Mouse (Mus musculus): ENCODE measurements around the gene Aanat. TPM values are rescaled to one million over a fixed set of nuclear protein-coding genes. Genes with fewer than 3 reads are reported as not detected.

The Aanat gene
- total RNA-seq, 2 experiments from 2014 or later = 0.52 to 0.96 TPM

DNA sequence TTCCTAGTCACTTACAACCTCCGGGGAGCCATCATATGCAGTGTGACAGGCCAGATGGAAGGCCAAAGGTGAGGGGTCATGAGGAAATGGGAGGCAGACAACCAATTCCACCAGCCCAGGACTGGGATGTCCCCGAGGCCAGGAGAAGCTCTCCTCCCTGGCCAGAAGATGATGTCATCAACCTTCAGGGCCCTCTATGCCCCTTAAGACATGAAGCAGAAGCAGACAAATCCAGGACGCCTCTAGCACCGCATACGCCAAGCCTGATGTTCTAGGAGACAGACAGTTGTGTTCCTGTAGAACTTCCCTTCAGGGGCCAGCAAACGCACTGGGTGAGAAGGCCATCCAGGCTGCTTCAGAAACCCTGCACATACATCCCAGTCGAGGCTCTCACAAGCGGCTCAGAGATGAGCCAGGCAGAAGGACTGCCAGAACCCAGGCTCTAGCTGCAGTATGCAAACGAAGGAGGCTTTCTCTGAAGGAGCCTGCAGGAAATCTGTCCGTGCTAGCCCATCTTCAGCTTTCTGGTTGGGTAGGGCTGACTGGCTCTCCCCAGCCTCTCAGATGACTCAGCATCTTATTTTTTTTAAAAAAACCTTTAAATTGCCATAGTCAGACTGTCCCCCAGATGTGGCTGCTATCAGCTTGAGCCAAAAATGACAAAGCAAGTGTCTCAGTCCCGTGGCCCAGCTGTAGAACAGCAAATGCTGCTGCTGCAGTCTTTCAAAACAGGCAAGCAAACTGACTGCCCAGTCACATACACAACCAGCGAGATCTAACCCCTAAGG is 13.3 kb upstream of the Aanat start:
- DNase-seq = no peak
- intact Hi-C loops (cut with DNase I) = no loop called here

DNA sequence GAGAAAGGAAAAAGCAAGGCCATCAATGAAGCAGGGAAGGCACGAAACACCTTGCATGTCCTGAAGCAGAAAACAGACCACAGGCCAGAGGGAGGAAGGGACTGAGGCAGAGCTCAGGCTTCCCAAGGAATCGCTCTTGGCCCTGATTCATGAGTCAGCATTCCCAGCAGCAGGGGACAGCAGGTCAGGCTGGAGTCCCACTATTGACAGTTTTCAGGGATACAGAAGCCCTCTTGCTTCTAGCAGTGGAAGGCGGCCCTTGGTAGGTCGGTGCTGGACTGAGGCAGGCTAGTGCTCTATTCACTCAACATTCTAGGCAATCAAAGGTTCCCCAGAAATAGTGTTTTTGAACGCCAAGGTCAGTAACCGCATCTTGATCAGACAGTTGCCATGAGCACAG is 11.7 kb upstream of the Aanat start:
- intact Hi-C loops (cut with DNase I) = no loop called here
- DNase-seq = no peak

DNA sequence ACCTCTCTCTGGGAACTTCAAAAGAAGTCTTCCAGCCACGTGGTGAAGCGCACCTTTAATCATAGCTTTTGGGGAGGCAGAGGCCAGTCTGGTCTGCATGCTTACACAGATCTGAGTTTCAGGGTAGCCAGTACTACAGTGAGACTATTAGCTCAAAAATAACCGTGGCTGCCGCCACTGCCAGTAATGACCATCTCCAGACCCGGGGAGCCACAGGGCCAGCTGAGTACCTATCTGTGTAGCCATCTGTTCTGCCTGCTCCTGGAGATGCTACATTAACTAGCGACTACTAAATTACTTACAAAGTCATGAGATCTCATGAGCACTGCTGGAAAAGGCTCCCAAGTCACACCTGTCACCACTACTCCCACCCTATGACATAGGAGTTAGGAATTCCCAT is 11.2 kb upstream of the Aanat start:
- no peak for DNase-seq
- intact Hi-C loops (cut with DNase I) = no loop called here

DNA sequence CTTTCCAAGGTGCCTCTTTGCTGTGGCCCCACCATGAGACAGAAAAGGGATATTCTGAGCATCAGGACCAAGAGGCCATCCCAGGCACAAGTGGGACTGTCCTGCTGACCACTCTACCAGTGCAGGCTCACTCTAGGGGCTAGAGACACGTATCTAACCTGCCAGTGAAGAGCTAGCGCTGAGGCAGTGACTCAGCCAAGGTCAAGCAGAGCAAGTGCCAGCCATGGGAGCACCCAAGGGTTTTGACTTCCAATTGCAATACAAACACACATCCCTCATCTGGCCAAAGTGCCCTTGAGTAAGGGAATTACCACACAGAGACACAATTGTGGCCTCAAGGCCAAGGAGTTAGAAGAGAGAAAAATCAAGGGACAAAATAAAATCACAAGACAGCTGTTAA is 10.8 kb upstream of the Aanat start:
- intact Hi-C loops (cut with DNase I) = no loop called here
- DNase-seq = no peak

DNA sequence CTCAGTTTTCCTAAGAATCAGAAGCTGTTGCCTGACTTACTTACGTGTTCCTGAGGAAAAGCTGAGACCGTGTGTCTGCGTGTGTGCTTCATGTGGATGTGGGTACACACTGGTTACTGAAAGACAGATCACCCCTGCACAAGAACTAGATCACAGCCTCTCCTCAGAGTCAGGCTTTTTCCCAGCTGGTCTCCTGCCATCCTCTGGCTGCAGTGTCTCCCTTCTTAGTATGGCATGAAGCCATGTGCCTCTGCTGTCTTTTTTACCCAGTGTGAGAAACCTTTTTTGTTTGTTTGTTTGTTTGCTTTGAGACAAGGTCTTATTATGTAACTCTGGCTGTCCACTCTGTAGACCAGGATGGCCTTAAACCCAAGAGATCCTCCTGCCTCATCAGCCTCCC is 7.0 kb upstream of the Aanat start:
- DNase-seq = no peak
- intact Hi-C loops (cut with DNase I) = no loop called here

DNA sequence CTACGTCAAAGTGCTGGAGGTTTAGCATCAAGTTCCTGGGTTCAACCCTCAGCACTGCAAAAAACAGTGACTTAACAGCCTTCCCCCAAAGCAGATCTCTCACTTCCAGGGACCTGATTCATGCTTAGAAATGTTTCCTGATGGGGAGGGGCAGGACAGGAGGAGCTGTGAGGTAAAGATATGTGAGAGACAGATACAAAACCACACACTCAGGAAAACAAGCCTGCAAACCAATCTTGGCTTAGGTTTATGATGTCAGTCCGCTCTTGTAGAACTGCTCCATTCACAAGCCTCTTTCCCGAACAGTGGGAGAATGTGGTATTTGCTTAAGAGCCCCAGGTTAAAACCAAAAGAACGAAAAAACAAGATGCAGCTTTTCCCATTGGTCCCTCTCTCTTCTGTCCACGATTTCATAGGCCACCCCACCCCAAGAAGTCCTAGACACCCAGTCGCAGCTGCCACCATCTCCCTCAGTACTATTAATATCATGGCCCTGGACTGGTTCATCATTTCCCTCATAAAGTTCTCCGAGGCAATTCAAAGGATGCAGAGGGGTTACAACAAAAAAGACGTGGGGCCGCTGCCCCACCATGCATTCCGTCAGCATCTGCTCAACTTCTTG is 6.1 kb upstream of the Aanat start:
- DNase-seq = no peak
- intact Hi-C loops (cut with DNase I) = no loop called here

DNA sequence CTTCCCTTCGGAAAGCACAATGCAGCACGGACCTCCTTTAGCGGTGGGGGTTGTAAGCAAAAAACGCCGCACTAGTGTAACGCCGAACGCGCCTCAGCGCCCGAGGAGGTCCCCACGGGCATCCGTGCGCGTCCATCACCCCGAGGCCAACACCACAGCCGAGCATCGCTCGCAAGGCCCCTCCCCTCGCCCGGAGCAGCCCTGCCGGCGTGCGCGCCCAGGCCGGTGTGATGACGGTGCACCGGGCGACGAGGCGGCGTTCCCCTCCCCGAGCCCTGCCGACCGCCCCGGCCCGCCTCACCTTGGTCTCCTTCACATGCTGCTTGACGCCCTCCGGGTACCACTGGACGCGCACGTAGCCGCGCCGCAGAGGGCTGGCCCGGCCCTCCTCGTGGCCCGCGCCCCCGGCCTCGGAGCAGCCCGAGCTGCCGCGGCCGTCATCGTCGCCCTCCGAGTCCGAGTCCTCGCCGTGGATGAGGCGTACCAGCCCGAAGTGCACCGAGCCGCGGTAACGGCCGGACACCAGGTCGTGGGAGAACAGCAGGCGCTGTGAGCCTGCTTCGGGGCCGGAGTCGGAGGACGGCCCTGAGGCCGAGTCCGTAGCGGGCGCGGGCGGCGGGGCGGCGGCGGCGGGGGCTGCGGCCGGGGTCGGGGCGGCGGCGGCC is 5.4 kb upstream of the Aanat start:
- intact Hi-C loops (cut with DNase I) = no loop called here
- DNase-seq = peak; percentile 43

DNA sequence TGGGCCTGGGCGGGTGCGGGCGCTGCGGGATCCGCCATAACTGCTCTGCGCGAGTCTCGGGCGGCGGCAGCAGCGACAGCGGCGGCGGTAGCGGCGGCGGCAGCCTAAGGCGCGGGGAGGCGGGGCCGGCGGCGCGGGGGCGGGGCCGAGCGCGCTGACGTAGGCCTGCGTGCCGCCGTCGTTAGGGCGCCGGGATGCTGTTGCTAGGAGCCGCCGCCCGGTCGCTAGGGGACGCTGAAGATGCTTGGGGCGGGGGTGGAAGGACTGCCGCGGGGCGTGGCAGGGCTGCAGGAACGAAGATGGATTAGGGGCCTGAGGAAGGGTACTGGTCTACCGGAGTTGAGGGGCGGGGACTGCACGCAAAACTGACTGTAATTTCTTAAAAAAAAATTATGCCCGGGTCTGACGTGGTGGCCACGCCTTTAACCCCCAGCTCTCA is 4.8 kb upstream of the Aanat start, which contains the start of gene Ube2o:
Gene Ube2o (minus strand): TSS at position 72 of the 439 bp plus-strand sequence.
- intact Hi-C loops (cut with DNase I) = no loop called here

DNA sequence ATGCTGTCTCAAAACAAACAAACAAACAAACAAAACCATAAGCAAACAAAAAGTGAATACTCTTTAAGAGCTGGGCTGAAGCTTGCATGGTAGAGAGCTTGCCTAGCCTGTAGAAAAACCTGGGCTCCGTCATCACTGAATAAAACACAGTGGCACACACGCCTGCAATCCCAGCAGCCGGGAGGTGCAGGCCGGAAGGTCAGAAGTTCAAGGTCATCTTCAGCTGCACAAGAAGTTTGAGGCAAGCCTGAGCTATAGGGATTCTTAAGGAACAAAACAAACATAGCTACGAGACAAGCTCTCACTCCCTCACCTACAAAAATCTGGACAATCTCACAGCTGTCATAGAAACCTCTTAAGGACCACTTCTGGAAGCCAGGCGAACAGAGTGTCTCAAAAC is 550 bp upstream of the Aanat start:
- DNase-seq = no peak
- intact Hi-C loops (cut with DNase I) = no loop called here

More for the DNA sequence above, 4.8 kb upstream of the Aanat start, which contains the start of gene Ube2o:
- peak; percentile 89 for DNase-seq

DNA sequence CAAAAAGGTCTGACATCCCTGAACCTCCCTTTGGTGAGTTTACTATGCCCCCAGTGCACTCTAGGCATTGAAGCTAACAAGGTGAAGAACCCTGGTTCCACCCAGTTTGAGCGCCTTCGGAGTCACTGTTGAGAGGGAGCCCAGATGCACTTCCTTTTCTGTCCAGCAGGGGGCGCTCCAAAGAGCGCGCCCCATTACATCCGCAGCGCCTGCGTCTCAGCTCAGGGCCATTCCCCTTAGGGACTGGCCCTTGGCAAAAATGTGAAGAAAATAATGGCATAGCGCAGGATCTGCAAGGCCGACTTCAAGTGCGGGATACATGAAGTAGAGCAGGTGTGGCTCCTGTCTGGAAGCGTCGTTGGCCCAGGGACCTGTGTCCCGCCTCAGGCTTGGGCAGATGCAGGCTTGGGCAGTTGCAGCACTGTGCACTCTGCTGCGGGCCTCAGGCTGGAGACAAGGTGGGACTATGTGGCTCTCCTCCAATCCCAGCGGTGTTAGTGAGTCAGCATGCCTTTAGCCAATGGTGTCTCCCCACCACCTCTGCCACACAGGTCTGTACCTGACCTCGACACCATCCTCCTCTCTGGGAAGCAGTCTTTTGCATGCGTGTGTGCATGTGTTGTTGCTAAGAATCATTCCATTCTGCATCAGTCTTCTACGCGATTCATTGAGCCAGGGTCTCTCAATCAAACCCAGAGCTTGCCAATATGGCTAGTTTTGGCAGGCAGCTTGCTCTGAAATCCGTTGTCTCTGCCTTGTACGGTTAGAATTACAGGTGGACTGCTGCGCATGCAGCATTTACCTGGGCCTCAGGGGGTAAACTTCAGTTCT is 784 bp downstream of the Aanat start:
- intact Hi-C loops (cut with DNase I) = no loop called here
- DNase-seq = peak; percentile 68

DNA sequence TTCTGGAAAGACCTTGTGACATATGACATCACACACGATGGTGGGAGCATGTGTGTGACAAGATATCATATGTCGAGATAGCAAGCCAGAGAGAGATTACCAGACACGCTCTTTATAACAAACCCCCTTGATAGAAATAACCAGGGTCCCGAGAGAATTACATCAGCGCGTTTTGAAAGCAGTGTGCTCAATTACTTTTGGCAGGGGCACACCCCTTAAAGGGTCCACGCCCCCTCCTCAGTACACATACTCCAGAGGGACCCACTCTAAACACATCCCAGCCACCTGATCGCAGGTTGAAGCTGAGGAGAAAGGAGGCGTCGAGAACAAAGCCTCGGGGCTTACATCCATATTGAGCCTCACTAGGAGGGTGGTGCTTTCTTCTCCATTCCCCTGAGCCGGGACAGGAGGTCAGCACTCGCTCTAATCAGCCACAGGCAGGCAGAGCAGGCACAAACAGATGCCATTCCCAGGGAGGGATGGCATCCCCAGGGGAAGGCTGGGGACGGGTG is 2.8 kb downstream of the Aanat start:
- DNase-seq = no peak
- intact Hi-C loops (cut with DNase I) = no loop called here

DNA sequence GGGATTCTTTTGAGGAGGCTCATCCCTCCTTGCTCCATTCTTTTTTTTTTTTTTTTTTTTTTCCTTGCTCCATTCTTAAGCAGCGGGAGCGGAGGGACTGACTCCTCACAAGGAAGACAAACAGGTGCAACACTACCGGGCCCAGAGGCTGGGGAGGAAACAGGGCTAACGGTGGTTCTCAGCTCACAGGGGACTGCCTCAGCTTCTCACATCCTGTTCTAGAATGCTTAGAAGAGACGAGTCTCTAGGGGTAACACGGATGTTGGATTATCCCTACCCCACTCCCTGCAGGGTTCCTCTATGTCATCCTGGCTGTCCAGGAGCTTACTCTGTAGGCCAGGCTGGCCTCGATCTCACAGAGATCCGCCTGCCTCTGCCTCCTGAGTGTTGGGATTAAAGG is 3.3 kb downstream of the Aanat start:
- no peak for DNase-seq
- intact Hi-C loops (cut with DNase I) = no loop called here

DNA sequence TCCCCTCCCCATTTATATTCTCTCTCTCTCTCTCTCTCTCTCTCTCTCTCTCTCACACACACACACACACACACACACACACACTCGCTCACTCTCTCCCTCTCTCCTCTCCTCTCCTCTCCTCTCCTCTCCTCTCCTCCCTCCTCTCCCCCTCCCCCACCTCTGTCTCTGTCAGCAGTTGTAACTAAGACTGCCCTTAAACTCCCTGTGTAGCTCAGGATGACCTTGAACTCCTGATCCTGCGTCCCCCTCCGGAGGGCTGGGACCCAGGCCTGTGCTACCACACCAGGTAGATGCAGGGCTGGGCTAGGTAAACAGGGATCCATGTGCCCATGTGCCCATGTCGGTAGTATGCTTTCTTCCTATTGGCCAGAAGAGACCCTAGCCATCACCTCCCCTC is 5.4 kb downstream of the Aanat start:
- DNase-seq = no peak
- intact Hi-C loops (cut with DNase I) = no loop called here

DNA sequence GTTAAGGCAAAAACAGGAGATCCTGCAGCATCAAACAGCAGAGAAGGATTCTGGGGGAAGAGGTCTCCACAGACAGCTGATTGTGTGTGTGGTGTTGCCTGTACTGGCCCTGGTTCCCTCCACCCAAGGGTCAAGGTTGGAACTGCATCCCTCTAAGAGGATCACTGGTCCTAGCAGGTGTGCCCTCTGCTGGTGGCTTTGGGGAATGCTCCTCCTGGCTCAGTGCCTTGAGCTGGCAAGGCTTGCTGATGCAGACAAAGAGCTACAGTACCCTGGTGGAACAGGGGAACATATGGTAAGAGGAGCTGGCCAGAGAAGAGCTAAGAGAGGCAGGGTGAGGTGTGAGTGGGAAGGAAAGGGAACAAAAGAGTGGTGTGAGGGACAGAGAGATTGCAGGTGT is 6.2 kb downstream of the Aanat start:
- peak; percentile 98 for DNase-seq
- intact Hi-C loops (cut with DNase I) = no loop called here

DNA sequence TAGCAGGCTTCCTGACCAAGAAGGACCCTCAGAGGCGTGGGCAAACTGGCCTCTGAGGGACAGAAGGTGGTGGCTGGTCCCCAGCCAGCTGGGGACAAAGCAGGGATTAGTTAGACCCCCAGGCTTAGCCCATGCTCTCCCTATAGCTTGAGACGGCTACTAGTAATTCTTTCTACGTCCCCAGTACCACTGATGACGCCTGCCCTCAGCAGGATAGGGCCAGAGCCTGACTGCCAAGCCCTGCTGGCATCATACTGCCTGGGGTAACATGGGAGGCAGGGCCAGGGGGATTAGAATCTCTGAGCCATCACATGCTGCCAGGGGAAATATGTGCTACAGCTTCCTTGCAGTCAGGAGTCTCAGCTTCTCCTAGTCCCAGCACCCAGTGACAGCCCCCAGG is 7.1 kb downstream of the Aanat start:
- intact Hi-C loops (cut with DNase I) = no loop called here

DNA sequence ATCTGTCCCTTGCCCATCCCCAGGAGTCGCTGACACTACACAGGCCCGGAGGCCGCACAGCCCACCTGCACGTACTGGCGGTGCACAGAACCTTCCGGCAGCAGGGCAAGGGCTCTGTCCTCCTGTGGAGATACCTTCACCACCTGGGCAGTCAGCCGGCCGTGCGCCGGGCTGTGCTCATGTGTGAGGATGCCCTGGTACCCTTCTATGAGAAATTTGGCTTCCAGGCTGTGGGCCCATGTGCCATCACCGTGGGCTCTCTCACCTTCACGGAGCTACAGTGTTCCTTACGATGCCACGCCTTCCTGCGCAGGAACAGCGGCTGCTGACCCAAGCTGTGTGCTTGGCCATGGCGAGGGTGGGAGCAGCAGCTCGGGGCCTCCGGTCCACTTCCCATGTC is 10.5 kb downstream of the Aanat start:
- intact Hi-C loops (cut with DNase I) = no loop called here
- no peak for DNase-seq

More for the DNA sequence above, 7.1 kb downstream of the Aanat start:
- DNase-seq = no peak

DNA sequence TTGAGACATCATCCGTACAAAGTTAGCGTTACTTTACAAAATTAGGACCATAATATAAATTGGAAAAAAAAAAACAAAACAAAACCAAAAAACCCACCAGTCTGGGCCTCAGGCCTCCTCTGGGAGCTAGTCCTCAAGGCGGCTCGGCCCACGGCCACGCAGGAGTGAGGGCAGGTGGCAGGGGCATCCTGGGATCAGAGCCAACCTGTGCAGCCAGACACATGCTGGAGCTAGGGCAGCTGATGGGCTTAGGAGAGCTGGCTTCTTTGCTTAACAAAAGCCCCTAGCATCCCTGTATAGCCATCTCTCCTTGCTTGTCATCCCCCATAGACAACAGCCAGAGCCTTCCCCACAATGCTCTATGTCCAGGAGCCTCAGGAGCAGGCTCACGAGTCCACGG is 12.0 kb downstream of the Aanat start:
- DNase-seq = peak; percentile 81
- intact Hi-C loops (cut with DNase I) = no loop called here

DNA sequence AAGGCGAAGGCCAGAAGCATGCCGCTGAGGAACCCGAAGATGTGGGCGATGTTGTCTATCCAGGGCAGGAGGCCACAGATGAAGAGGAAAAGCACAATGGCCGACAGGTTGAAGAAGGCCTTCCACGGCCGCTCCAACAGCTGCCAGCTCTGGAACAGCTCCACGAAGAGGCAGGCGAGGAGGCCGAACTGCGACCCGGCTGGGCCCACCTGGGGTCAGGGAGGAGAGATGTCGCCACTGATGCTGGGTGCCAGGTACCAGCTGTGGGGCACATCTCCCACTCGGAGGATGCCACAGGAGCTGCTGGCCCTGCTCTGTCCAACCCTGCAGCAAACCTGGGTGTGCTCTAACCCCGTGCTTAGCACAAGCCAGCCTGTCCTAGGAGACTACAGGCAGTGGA is 13.0 kb downstream of the Aanat start:
- DNase-seq = no peak
- intact Hi-C loops (cut with DNase I) = no loop called here

DNA sequence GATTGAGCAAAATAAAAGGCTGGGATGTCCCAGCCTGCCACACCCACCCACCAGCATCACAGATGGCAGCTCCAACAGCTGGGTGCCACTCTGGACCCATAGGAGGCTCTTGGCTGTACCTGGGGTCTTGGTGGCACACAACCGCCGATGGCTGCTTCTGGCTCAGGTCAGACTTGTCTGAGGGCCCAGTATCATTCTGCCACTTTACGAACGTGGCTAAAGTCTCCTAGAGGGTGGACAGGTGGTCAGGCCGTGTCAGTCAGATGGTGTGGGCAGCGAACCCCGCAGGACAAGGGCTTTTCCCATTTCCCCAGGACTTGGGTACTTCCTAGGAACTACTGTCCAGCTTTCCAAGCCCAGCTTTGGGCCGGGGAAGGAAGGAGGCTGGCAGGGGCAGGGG is 14.9 kb downstream of the Aanat start:
- DNase-seq = no peak
- intact Hi-C loops (cut with DNase I) = no loop called here

DNA sequence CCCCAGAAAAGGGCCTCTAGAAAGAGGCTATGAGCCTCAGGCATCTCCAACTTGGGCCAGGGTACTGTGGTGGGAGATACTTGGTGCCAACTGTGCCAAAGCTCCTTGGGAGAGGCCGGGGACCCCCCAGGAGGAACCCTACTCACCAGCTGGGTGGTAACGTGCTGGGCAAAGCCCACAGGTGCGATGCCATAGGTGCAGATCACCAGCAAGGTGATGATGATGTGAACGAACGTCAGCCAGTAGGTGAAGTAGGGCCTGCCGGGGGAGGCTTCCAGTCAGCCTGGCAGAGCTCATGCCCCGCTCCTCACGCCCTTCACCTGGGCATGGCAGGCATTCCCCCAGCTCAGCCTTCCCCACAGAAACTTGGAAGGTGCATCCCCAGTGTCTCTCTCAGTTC is 15.8 kb downstream of the Aanat start:
- intact Hi-C loops (cut with DNase I) = no loop called here
- DNase-seq = no peak

DNA sequence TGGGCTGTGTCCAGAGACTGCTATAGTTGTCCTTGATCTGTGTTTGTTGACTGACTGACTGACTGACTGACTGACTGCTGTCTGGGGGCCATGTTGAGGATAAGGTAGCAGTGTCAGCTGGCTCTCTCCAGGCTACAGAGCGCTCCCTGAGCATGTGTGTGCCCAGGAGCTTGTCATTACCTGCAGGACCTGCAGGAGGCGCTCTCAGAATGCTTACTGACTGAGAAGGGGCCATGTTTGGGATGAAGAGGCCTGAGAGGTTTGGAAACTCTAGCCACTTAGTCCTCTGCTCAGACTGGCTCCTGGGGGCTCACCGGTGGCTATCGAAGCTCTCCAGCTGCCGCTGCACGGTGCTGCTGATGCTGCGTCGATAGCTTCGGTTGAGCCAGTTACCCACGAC is 17.1 kb downstream of the Aanat start:
- no peak for DNase-seq
- intact Hi-C loops (cut with DNase I) = no loop called here

Data from left cerebral cortex, postnatal 4 days (tissue).